Mouse (Mus musculus) kidney, adult 9 months (tissue): ENCODE measurements around the gene Noct.
A peak's percentile ranks its signal among the peaks of the same experiment; 100 is the strongest.
"Not testable (repeated sequence)": the region's sequence is repeated elsewhere in the genome, so short reads cannot be mapped to it uniquely, and the experiment has no call there.

Experiments used
- DNase-seq: peaks from one replicate; pipeline ENCODE4 v3.0.0; 2022

The Noct gene

DNA sequence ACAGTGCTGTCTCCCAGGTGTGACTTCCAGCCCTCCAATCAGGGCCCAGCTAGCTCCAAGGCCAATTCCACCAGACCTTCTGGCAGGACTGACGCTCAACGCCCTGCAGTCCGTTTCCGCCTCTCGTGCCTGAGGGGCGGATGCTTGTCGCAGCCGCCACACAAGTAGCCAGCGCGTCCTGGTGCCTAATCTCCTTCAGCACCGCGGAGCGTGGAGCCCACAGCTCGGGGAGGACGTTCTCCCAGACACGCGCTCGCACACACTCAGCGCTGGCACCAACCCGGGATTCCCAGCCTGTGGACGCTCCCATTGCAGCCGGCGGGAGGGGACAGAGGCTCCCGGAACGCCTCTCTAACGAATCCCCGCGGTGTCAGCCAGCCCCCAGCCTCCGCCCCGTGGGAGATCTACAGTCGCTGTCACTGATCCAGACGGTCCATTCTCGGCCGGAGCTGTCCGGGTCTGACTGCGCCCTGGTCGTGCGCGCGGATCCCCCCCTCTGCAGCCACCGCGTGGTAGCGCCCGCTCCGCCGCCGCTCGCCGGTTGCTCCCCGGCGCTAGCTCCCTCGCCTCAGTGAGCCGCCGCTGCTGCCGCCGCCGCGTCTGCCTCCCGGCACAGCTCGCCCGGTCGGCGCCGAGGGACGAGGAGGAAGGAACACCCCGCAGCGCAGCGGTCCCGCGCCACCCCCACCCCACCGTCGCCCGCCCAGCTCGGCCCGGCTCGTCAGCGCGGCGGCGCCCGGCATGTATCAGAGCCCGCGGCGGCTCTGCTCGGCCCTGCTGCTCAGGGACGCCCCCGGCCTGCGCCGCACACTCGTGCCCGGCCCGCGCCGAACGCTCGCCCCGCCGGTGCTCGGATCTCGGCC, at the start of gene Noct:
Gene Noct, plus strand, starts transcription at position 85 of the 863 bp plus-strand sequence.
- DNase-seq: peak; percentile 90

DNA sequence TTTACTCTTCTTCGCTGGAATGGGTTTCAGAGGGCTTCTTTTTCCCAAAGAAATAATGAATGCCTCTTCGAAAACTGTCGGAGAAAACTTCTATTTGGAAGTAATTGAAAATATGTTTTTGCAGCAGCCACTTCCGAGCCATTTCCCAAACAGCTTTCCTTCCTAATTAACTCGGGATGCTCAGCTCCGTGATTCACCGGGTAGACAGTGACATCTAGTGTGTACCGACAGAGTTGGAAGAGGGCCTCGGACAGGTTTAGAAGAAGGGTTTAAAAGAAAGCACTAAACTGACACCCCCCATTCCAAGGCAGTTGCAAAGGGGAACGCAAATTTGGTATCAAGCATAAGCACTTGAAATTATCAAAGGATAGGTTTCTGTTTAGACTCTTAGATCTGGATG, 46.1 kb upstream of the Noct start:
- DNase-seq: no peak

DNA sequence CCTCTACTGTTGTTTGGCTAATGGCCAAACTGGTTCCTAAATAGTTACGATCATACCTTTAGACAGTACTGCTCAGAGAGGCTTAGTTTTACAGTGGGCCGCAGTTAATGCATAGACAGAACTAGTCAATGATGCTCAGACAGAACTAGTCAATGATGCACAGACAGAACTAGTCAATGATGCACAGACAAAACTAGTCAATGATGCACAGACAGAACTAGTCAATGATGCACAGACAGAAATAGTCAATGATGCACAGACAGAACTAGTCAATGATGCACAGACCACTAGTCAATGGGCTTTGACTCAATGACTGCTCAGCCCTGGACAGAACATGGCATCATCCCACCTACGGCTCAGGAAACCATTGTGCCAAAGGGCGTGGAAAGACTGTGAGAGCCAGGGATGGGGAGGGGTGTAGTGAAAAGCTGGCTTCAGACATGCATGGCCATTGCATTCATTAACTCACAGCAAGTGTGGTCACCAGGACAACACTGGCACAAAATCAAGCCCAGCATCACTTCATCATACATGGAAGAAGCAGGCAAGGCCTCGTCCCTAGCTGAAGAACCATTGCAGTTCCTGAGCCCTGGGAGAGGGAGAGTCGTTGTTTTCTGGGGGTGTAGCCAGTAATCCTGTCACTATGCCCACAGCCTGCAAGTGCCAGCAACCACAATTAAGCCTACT, 44.6 kb upstream of the Noct start:
- no peak for DNase-seq

DNA sequence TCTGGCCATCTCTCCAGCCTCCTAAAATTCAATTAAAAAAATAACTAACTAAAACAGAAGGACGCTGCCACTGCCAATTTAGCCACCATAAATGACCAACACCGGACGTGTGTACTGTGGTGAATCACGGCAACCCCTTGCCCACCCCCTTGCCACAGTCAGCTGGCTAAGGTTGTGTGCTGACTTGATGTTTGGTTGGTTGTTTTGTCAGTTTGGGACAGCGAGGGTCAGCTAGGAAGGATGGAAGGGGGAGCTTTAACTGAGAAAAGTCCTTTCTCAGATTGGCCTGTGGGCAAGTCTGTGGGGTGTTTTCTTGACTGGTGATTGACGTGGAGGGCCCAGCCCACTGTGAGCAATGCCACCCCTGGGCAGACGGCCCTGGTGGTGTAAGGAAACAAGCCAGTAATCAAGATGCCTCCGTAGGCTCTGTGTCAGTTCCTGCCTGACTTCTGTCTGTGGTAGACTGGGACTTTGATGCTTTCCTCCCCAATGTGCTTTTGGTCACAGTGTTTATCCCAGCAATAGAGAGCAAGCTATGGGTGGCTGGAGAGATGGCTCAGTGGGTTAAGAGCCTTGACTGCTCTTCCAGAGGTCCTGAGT, 43.8 kb upstream of the Noct start:
- no peak for DNase-seq

DNA sequence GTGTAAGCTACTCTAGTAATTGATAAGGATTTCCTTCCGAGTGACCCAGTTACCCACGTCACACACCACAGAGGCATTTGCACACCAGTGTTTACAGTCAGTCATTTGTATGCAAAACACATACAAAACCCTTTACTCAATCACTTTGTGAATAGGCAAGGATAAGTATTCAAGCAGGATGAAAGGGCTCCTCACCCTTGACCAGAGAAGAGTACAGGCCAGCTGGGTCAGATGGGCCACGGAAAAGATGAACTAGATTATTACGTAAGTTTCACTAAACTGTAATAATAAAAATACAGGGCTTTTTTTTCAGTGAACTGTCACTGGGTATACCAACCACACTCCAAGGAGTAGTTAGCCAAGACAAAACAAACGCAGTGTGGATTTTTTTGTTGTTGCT, 41.8 kb upstream of the Noct start:
- no peak for DNase-seq

DNA sequence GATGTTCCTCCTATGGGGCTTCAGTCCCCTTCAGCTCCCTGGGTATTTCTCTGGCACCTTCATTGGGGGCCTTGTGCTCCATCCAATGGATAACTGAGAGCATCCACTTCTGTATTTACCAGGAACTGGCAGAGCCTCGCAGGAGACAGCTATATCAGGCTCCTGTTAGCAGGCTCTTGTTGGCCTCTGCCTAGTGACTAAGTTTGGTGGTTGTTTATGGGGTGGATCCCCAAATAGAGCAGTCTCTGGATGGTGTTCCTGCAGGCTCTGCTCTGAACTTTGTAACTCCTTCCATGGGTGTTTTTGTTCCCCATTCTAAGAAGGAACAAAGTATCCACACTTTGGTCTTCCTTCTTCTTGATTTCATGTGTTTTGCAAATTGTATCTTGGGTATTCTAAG, 40.7 kb upstream of the Noct start:
- not testable (repeated sequence) for DNase-seq

DNA sequence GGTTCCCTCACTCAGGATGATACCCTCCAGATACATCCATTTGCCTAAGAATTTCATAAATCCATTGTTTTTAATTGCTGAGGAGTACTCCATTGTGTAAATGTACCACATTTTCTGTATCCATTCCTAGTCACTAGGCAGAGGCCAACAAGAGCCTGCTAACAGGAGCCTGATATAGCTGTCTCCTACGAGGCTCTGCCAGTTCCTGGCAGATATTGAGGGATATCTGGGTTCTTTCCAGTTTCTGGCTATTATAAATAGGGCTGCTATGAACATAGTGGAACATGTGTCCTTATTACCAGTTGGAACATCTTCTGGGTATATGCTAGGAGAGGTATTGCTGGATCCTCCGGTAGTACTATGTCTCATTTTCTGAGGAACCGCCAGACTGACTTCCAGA, 40.3 kb upstream of the Noct start:
- not testable (repeated sequence) for DNase-seq

DNA sequence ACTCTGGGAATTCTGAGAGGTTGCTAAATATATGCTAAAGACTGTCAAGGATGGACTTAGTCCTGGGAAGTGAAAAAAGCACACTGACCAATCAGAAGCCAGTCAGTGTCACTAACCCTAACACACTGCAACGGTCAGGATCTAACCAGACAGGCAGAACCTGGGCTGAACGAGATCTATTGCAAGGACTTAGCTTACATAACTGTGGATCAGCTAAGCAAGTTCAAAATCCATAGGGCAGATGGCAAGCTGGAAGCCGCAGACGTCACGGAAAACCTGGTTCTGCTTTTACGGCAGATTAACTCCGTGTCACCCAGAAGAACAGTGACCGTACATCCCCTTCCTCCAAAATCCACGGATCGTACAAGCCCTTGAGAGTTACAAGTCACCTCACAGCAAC, 39.5 kb upstream of the Noct start:
- DNase-seq: peak; percentile 92

DNA sequence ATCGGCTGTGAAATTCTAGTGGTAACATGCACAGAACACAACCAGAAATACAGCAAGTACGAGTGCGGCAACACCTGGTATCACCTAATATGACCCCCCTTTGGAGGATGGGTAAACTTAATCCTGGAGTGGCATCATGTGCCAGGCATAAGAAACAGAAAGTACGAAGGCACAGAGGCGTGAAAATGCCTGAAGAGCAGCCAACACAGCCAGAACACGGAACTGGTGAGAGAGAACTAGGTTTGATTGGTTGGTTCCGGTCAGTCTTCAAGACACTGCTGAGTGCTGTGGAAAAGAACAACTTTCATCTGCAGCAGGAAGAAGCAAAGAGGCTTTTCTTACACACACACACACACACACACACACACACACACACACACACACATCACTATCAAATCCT, 38.8 kb upstream of the Noct start:
- DNase-seq: peak; percentile 89

DNA sequence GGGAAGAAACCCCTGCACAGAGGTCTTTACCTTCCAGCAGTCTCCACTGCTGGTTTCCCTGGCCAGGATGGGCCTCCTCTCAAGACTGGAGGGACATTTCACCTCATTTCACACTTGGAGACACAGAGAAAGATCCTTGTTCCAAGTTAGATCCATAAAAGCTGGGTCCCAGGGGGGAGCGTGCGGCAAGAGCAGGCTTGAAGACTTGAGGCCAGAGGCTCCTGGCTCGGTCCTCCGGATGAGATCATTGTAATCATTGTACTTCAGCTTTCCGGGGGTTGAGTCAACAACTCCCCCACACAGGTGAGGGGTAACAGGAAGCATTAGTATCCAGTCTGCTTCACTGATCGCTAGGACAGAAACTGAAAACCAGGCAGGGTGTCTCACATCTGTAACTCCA, 30.2 kb upstream of the Noct start:
- peak; percentile 37 for DNase-seq

DNA sequence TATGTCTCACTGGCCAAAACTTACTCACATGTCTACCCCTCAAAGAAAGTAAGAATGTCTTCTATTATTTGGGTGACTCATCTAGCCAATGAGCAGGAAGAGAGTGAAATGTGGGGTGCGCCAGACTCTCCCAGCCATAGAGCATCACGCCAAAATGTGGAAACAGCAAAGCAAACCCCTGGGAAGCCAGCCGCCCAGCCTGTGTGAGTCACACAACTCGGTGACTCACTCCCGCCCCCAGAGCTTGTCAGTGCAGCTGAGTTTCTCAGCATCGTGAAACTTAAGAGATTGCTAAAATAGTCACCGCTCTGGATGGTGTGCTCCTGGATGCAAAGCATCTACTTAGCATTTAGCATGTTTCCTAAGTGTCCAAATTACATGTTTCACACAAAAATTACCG, 28.9 kb upstream of the Noct start:
- DNase-seq: no peak

DNA sequence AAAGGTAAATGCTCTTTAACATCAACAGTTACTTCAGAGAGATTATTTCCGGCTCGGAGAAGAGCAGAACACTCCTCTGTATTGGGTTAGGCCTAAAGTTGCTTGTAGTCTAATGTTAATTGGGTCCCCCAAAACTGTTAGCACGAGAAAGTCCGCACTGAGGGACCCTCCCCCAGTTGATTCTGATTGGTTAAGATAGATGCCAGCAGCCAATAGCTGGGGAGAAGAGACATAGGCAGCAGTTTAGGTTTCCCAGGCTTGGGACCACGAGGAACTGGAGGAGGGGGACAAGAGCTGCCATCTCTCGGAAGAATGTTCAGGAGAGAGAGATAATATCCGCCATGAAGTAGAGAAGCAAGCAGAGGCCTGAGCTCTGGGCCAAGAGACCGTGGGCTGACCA, 28.5 kb upstream of the Noct start:
- no peak for DNase-seq

DNA sequence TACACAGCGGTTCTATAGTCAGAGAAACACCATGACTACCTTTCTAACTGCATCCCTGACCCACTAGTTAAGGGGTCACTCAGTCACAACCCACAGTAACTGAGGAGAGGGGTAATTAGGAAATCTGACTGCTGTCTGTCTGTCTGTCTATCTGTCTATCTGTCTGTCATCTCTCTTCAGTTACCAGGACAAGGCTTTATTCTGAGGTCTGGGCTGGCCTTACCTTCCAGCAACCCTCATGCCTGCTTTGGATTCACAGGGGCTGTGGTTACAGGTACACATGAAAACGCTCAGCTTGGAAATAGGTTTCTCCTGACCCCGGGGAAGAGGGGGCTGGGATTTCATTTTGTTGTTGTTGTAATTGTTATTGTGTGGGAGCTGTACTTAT, 27.5 kb upstream of the Noct start:
- DNase-seq: no peak

DNA sequence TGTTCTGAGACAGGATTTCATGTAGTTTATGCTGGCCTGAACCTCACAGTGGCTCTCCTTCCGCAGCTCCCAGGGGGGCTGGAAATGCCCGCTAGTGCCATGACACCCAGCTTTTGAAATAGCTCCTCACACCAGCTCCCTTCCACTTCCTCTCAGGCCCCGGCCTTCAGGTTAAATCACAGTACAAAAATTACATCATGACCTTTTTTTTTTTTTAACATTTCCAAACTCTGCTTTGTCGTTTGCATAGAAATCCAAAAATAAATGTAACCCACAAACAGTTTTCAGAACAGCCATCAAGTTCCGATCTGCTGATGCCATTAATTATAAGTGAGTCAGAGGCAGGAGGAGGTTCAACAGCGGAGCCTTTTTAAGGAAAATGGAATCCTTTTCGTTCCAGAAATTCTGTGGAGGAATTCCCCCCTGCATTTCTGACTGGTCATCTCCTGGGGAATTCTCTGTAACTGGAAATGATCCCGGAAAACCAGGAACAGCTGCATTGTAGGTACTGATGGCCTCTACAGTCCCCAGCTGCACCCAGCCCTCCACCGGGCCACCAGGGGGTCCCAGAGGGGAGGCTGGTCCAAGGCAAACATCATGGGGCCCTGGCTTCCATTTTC, 27.0 kb upstream of the Noct start:
- DNase-seq: peak; percentile 51

DNA sequence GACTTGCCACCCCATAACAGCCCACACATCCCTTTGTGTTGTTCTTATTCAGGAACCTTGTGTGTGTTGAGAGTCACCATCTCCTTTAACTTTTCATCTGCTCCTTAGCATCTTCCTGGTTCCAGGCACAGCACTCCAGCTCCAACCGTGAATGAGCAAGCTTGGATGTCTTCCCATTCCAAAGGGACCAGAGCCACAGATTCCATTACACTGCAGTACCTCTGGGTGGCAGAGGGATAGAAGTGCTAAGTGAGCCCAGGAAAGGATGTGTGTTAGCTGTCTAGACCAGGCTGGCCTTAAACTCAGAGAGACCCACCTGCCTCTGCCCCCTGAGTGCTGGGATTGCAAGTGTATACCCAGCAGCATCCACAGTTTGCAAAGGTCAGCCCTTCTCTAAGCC, 26.0 kb upstream of the Noct start:
- no peak for DNase-seq

DNA sequence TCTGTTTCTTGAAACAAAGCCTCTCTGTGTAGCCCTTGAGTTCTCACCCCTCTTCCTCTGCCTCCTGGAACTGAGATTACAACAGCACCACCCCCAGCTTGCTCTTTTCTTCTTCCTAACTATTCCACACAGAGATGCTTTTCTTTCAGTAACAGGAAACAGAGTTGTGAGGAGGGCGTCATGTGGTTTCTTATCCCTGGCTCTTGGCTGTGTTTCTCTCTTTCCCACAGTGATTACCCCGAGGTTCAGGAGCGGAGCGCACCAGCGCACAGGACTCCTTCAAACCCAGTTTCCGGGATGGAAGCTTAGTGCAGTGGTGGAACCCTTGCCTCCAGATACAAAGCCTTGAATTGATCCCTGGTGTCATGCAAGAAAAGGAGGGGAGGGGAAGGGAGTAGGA, 25.1 kb upstream of the Noct start:
- DNase-seq: no peak

DNA sequence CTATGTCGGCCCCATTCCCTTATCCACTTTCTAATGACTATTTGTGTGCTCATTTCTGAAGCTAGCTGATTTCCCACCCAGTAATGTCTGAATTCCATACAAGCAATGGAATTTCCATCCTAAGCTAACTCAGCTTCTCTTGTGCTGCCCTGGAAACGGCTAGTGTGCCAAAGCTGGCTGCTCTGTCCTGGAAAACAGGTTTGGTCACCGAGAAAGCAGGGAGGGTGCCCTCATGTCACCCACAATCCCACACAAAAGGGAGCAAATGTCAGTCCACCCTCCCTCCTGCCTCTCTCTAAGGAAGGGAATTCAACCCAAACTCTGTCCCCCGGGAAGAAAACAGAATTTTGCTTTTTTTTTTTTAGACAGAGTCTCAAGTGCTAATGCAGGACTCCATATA, 23.9 kb upstream of the Noct start:
- peak; percentile 49 for DNase-seq

DNA sequence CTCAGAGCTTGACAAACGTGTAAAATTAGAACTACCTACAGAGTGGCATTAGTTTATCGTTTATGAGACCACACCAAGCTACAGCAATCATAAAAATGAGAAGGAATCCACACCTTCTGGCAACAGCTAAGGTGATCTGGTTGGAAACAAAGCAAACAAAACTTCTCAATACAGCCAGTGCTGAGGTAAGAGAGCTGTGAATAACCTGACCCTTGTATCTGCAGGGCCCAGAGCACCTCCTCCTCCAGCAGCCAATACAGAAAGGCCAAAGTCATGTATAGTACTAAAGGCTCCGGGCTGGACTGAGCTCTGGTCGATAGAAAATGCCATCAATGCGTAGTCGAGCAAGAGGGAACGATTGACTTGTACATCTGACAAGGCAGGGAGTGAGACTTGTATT, 23.4 kb upstream of the Noct start:
- no peak for DNase-seq

DNA sequence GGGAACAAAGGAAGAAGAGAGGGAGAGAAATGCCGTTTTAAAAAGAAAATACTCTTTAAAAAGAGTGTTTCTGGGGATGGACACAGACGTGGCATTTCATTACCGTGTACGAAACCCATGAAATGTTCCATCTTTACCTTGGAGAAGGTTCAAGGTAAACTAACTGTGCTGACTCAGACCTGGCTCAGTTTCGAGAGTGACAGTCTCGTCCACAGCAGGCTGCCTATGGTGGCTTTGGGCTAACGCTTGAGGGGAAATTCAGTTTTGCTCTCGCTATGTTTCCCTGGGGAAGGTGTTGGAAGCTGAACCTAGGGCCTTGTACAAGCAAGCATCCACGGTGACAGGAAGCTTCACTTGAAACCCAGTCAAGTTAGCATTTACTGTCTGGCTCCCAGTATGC, 22.3 kb upstream of the Noct start:
- DNase-seq: no peak

DNA sequence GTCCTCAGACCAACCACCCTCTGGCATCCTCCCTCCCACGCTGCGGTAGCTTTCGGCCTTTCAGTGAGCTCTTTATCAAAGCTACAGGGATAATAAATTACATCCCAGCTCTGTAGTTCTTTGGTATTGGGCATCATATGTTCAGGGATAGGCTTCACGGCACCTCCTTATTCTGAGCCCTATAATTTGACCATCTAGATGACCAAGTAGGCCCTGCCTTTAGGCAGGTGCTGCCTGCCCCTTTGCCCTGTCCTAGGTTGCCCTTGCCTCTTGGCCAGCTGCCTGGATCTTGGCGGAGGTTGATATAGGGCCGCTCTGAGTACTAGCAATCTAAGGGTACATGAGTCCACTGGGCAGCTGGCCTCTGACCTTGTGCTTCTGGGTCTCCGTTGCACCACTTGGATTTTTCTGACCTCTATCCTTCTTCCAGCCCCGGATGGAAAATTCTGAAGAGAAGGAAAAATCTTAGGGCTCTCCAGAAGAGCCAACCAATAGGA, 21.7 kb upstream of the Noct start:
- DNase-seq: peak; percentile 89

DNA sequence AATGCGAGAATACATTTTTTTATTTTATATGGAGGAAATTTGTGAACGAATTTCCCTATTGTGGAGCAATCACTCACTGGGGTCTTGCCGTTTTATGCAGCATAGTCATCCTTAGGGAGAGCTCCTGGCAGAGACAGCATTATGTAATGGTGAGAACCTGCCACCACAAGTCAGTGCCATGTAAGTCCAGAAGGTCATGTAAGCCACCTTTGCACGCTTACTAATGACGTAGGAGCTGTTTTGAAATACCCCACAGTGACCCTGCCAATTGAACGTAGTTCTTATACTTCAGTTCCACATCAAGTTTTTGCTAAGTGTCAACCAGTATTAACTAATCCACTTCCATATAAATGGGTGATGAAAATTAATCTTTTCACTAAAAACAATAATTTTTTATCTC, 20.3 kb upstream of the Noct start:
- peak; percentile 44 for DNase-seq

DNA sequence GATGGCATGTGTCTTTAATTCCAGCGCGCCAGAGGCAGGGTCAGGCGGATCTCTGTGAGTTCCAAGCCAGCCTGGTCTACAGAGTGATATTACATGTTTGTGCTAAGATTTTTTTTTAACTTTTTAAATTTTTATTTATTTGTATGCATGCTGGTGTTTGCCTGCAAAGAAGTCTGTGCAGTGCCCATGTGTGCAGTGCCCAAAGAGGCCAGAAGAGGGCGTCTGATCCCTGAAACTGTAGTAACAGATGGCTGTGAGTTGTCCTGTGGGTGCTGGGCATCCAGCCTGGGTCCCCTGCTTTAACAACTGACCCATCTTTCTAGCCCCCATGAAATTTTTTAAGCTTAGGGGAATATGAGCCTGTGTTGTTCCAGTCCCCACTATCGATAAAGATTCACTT, 19.8 kb upstream of the Noct start:
- DNase-seq: no peak

DNA sequence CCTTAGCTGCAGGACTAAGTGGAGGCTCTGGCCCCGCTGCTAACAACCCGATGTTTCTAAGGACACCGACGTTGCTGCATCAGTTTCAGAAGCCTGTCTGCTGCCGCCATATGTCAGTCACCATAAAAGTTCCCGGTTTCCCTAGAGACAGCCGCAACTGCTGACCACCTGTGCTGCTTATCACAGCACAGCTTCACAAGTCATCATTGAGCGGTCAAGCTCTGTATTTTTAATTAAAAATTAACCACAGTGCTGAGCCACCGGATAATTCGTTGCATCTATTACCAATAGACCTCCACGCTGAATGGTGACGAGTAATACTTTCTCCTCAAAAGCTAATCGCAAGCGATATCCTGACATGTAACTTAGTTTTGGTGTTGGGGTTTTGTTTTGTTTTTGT, 19.4 kb upstream of the Noct start:
- no peak for DNase-seq

DNA sequence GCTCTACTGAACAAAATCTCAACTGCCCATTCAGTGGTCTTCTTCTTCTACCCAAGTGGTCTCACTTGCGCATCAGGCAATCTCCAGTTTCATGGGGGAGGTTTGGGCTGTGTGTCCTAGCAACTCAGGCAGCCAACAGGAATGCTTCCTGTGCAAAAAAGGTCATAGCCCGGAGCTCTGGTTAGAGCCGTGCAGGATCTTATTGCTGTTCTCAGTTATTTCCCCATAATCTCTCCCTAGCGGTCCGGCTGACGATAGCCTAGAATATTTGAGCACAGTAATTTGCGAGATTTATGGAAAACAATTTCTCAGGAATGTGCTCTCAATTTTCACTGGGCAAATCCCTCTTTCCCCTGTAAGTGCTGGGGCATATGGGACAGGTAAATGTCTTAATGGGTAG, 17.7 kb upstream of the Noct start:
- no peak for DNase-seq
